Comparison of ENCODE assay signal across 10 mouse cellular contexts in the genomic region with DNA sequence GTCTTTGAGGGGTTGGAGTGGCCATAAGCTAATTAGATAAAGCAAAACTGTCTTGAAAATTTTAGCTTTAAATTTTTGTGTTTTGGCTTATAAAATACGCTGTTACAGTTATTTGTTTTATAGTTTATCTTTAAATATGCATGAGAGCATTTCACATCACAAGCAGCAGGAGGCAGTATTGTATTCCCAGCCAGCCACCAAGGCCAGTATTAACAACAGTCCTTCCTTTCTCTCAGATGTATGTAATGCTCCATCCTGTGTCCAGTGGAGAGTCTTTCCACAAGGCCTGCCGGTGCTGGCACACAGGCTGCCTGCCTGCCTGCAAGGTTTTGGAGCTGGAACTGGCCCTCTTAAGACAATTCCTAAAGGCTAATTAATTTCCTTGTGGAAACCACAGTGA. TPM values are rescaled to one million over a fixed set of nuclear protein-coding genes. Genes with fewer than 3 reads are reported as not detected.
DNase-seq lines count a peak whose midpoint lies in the region; ATAC-seq and TF ChIP-seq lines count a peak whose summit lies in the region.
"Had no signal": no experiment of that assay in that cellular context is flagged by ENCODE, and none has a peak within 500 bp of the region (broad histone marks: within the 10 kb centered on the region; RNA-seq: fewer than 3 reads in every experiment).

No protein-coding gene starts in this region.

- no peak overlapping the region for H3K4me2 ChIP-seq in liver, postnatal 0 days (ENCODE audit: low read depth, low read length)
- H3K4me2 ChIP-seq: neural tube, embryonic 13.5 days had no signal

- H3K4me3 ChIP-seq in liver, postnatal 0 days (ENCODE audit: low read depth, low read length): no peak overlapping the region
- H3K4me3 ChIP-seq: erythroblast, embryonic 14.5 days; neural tube, embryonic 13.5 days had no signal

- H3K27ac ChIP-seq in liver, postnatal 0 days (ENCODE audit: low read depth): no peak overlapping the region
- H3K27ac ChIP-seq: neural tube, embryonic 13.5 days had no signal

- H3K27me3 ChIP-seq in liver, postnatal 0 days (ENCODE audit: insufficient read depth, low read length): no peaks in the 10 kb centered on the region
- H3K27me3 ChIP-seq: neural tube, embryonic 13.5 days had no signal

- no peak for TF ChIP-seq EP300 in liver, postnatal 0 days (IDR thresholded peaks at IDR 0.05; ENCODE audit: low read depth)

- intact Hi-C loops in gastrocnemius, postnatal 36 days (cut with DNase I): loop anchor here (2.0 kb wide), 1 partner anchor 213 kb away; the partner anchor contains the start of gene Socs1

- TF ChIP-seq CTCF in liver, postnatal 0 days (IDR thresholded peaks at IDR 0.05; ENCODE audit: low read depth): peak; percentile 73
- peak; percentile 61 for TF ChIP-seq CTCF in brain, embryonic 14.5 days (IDR thresholded peaks at IDR 0.05; ENCODE audit: borderline replicate concordance, extremely low read depth, insufficient read depth, insufficient read length)

- TF ChIP-seq POLR2A in brain, embryonic 14.5 days (IDR thresholded peaks at IDR 0.05; ENCODE audit: borderline replicate concordance, extremely low read depth, insufficient read depth, insufficient read length, poor library complexity, severe bottlenecking): no peak

- no peaks in the 10 kb centered on the region for H3K9me3 ChIP-seq in liver, postnatal 0 days (ENCODE audit: low read length)
- H3K9me3 ChIP-seq: neural tube, embryonic 13.5 days had no signal

- 53% methylated on average over 2 of the region's 2 CpGs for WGBS in liver, postnatal 0 days (ENCODE audit: insufficient replicate concordance)

- no peak for ATAC-seq in liver, postnatal 0 days

- peaks cover 8% of the 10 kb centered on the region for H3K4me1 ChIP-seq in liver, postnatal 0 days (ENCODE audit: insufficient read depth)
- H3K4me1 ChIP-seq: neural tube, embryonic 13.5 days had no signal

- peaks cover 18% of the 10 kb centered on the region; the same call in 1 of the 2 replicates for H3K36me3 ChIP-seq in liver, postnatal 0 days (replicated peaks; ENCODE audit: insufficient read depth, low read length)

- H3K9ac ChIP-seq in liver, postnatal 0 days (replicated peaks): no peak overlapping the region
- H3K9ac ChIP-seq: neural tube, embryonic 13.5 days had no signal

- DNase-seq in adrenal gland, postnatal 14 days: peak; percentile 44
- no peak for DNase-seq in adrenal gland, postnatal 4 days (ENCODE audit: low spot score in 2 of 2)
- DNase-seq in liver, postnatal 0 days: no peak
- no peak for DNase-seq in liver
- peak; percentile 47 for DNase-seq in brain, embryonic 14.5 days (ENCODE audit: low read depth)
- peak; percentile 17 for DNase-seq in mesoderm, embryonic 11.5 days (ENCODE audit: low read depth, low spot score)
- DNase-seq in gastrocnemius, postnatal 36 days: no peak
- no peak for DNase-seq in adrenal gland, adult 8-10 months

RNA-seq across cellular contexts. Expression of gene Clec16a, which starts 26.7 kb away (rescaled TPM):
- 37.0 and 42.8 TPM in 2 replicates for total RNA-seq in adrenal gland, postnatal 14 days (2021)
- total RNA-seq in adrenal gland, postnatal 4 days (2021): 10 to 100 TPM; 28.2 to 30.7 TPM
- polyA plus RNA-seq in liver, postnatal 0 days (2015; fragmentation: Nextera tagmentation; extraction: Ambion mirVana): 9.5 and 11.3 TPM in 2 replicates
- polyA plus RNA-seq in brain, embryonic 14.5 days (2012; rRNA removed): 27.8 and 39.3 TPM in 2 replicates
- total RNA-seq in gastrocnemius, postnatal 36 days (2021): 10 to 100 TPM; 59.3 to 70.8 TPM
- total RNA-seq in adrenal gland, adult 8-10 months (2022): 10 to 100 TPM; 37.2 to 55.9 (median 51.3) TPM

RNA-seq across cellular contexts. Expression of gene Dexi, which starts 29.0 kb away (rescaled TPM):
- total RNA-seq in adrenal gland, postnatal 14 days (2021): 16.7 and 17.4 TPM in 2 replicates
- total RNA-seq in adrenal gland, postnatal 4 days (2021): 10 to 100 TPM; 21.8 to 23.0 TPM
- polyA plus RNA-seq in liver, postnatal 0 days (2015; fragmentation: Nextera tagmentation; extraction: Ambion mirVana): 2.8 and 4.4 TPM in 2 replicates
- polyA plus RNA-seq in brain, embryonic 14.5 days (2012; rRNA removed): 36.2 and 50.3 TPM in 2 replicates
- total RNA-seq in gastrocnemius, postnatal 36 days (2021): 10 to 100 TPM; 39.3 to 47.4 TPM
- 10 to 100 TPM; 21.3 to 29.9 (median 25.9) TPM for total RNA-seq in adrenal gland, adult 8-10 months (2022)

Comparison
In these comparisons a context has a peak if more than half of its experiments do, and no peak if none do; other contexts are left out.
1. DNase-seq: peak in adrenal gland, postnatal 14 days (single experiment), brain, embryonic 14.5 days (single experiment) and mesoderm, embryonic 11.5 days (single experiment); none in adrenal gland, postnatal 4 days (0 of 2), liver, postnatal 0 days (single experiment), liver (single experiment), gastrocnemius, postnatal 36 days (0 of 2) and adrenal gland, adult 8-10 months (single experiment).